In genomic region chr6:31037801-31038395, GRCm38 (mm10) we compare ENCODE assay signal across 8 mouse cellular contexts.
DNase-seq lines count a peak whose midpoint lies in the region; TF ChIP-seq lines count a peak whose summit lies in the region.

No protein-coding gene starts in this region.

- no peaks in the 10 kb centered on the region for H3K27me3 ChIP-seq in cerebellum, adult 2 months (ENCODE audit: control insufficient read depth, insufficient read depth, low read length)
- H3K27me3 ChIP-seq in myocyte (ENCODE audit: control insufficient read depth, insufficient read depth, insufficient read length), result no peaks in the 10 kb centered on the region

- H3K4me1 ChIP-seq in cerebellum, adult 2 months (ENCODE audit: control insufficient read depth, insufficient read depth, low read length), result no peaks in the 10 kb centered on the region

- H3K36me3 ChIP-seq in myocyte (ENCODE audit: control insufficient read depth, insufficient read depth), result no peaks in the 10 kb centered on the region

- intact Hi-C loops in left cerebral cortex, postnatal 10 days (cut with DNase I), result no loop called here
- intact Hi-C loops in left cerebral cortex, postnatal 36 days (cut with DNase I), result no loop called here
- intact Hi-C loops in heart, postnatal 25 days (cut with DNase I), result no loop called here
- intact Hi-C loops in left cerebral cortex, postnatal 14 days (cut with DNase I), result loop anchor here (2.0 kb wide), 1 partner anchor 635 kb away; no protein-coding TSS in a partner anchor

- WGBS in cerebellum, adult 2 months, result 38% methylated on average over 20 of the region's 20 CpGs

- peak overlapping the region; percentile 20 for H3K4me3 ChIP-seq in cerebellum, adult 2 months (replicated peaks; ENCODE audit: insufficient read depth, low read depth, low read length)
- H3K4me3 ChIP-seq in myocyte, result peak overlapping the region; percentile 3

- TF ChIP-seq CTCF in cerebellum, adult 2 months (IDR thresholded peaks at IDR 0.05; ENCODE audit: borderline replicate concordance, insufficient read depth, low read depth, low read length), result no peak

- TF ChIP-seq POLR2A in cerebellum, adult 2 months (IDR thresholded peaks at IDR 0.05; ENCODE audit: borderline replicate concordance, insufficient read depth, low read length), result no peak
- no peak for TF ChIP-seq POLR2A in myocyte (IDR thresholded peaks at IDR 0.05; ENCODE audit: insufficient read length, low read depth)

- no peak overlapping the region for H3K27ac ChIP-seq in cerebellum, adult 2 months (ENCODE audit: insufficient read depth, low read length)

- H3ac ChIP-seq in myocyte (ENCODE audit: control insufficient read depth, insufficient read length), result no peak overlapping the region

- H3K4me2 ChIP-seq in myocyte (ENCODE audit: low read depth), result peak overlapping the region; percentile 75

- no peaks in the 10 kb centered on the region for H3K79me2 ChIP-seq in myocyte (ENCODE audit: control insufficient read depth, insufficient read depth)

- no peak for DNase-seq in cerebellum, adult 2 months
- no peak for DNase-seq in cerebellum, adult 9-10 months
- peak; percentile 30 to 50 for DNase-seq in left cerebral cortex, postnatal 10 days (ENCODE audit: extremely low spot score in 1 of 2, low spot score in 2 of 2)
- DNase-seq in left cerebral cortex, postnatal 36 days (ENCODE audit: low spot score in 2 of 2), result no peak
- DNase-seq in heart, postnatal 25 days (ENCODE audit: low spot score), result peak; percentile 22
- DNase-seq in B cell, adult 2 months, result no peak
- DNase-seq in left cerebral cortex, postnatal 14 days (ENCODE audit: low spot score in 2 of 2), result no peak

TF ChIP-seq in myocyte, 11 proteins besides CTCF, POLR2A, EP300 and RAD21:
- TF ChIP-seq MYOD1 (IDR thresholded peaks at IDR 0.05; ENCODE audit: control insufficient read depth in 1 of 3, insufficient read length in 2 of 3, low read depth in 2 of 3), result no peak
- no peak for TF ChIP-seq MYOG (IDR thresholded peaks at IDR 0.05; ENCODE audit: control insufficient read depth in 1 of 3, insufficient read depth in 1 of 3, insufficient read length in 2 of 3, low read depth in 2 of 3)
- no peak for TF ChIP-seq REST (IDR thresholded peaks at IDR 0.05; ENCODE audit: insufficient read depth, insufficient read length)
- no peak for TF ChIP-seq CEBPB (IDR thresholded peaks at IDR 0.05; ENCODE audit: insufficient read depth, poor library complexity, severe bottlenecking)
- no peak for TF ChIP-seq E2F4 (IDR thresholded peaks at IDR 0.05; ENCODE audit: insufficient read depth)
- TF ChIP-seq USF1 (IDR thresholded peaks at IDR 0.05; ENCODE audit: low read depth), result no peak
- no peak for TF ChIP-seq MAX (IDR thresholded peaks at IDR 0.05; ENCODE audit: low read depth)
- no peak for TF ChIP-seq TCF3 (IDR thresholded peaks at IDR 0.05; ENCODE audit: insufficient read length, low read depth)
- no peak for TF ChIP-seq TCF12 (IDR thresholded peaks at IDR 0.05; ENCODE audit: insufficient read depth, poor library complexity, severe bottlenecking)
- no peak for TF ChIP-seq POLR2AphosphoS2 (IDR thresholded peaks at IDR 0.05; ENCODE audit: insufficient read length, low read depth)
- no peak for TF ChIP-seq SRF (IDR thresholded peaks at IDR 0.05; ENCODE audit: control insufficient read depth, insufficient read length, low read depth)

Comparison
In these comparisons a context has a peak if more than half of its experiments do, and no peak if none do; other contexts are left out.
1. DNase-seq: peak in left cerebral cortex, postnatal 10 days (2 of 2) and heart, postnatal 25 days (single experiment); none in cerebellum, adult 2 months (0 of 2), cerebellum, adult 9-10 months (single experiment), left cerebral cortex, postnatal 36 days (0 of 2), B cell, adult 2 months (0 of 2) and left cerebral cortex, postnatal 14 days (0 of 2).